Mouse (Mus musculus) kidney, adult 11 months (tissue): ENCODE measurements around the gene Hid1.
"Not testable (repeated sequence)": the region's sequence is repeated elsewhere in the genome, so short reads cannot be mapped to it uniquely, and the experiment has no call there.

Experiments
- DNase-seq: peaks from one replicate; pipeline ENCODE4 v3.0.0; 2022

The Hid1 gene

GRCm38 (mm10) chr11:115367395-115367944 is at the start of gene Hid1:
Hid1 (minus strand) TSS chr11:115367756.
- peak; percentile 81 for DNase-seq

DNA sequence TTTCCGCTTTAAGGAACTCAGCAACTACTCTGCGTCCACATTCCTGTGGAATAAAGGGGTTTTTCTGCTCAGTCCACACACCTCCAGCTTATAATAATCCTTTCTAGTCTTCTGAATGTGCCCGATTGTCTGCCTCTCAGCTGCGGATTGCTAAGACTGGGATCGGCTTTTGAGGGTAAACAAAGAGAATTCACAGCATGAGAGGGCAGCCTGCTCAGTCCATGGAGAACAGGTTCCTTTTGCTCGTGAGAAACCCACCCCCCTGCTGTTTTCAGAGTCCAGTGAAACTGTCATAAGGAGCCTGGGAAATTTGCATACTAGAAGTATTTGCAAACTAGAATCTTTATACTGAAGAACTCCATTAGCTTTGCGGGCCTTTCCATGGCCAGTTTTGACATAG is 42.0 kb upstream of the Hid1 start:
- no peak for DNase-seq

GRCm38 (mm10) chr11:115408266-115408920 is 40.8 kb upstream of the Hid1 start:
- DNase-seq: no peak

DNA sequence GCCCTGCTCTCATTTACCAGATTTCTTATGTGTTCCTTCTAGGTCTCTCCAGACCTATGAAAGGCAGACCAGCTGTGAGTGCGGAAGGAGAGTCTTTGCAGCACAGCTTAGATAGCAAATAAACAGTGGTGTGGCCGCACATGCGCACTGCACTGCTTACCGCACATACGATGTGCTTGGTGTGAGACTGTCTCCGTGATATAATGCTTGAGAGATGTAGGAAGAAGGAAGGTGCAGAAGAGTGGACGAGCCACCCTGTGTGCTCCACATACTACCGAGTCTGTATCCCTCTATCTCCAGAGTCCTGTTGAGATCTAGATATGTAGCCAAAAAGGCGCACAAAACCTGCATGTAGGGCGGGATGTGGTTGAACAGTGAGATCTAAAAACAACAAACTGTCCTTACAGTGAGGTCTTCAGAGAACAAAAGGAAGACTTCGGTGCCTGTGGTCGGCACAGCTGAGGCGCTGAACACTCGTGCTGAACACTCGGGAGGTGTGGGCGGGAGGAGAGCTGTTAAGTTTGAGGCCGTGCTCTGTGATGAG is 39.4 kb upstream of the Hid1 start:
- DNase-seq: no peak

- no peak for DNase-seq
Measured at GRCm38 (mm10) chr11:115405723-115406122, 38.2 kb upstream of the Hid1 start.

GRCm38 (mm10) chr11:115403338-115404124 is 36.0 kb upstream of the Hid1 start, which contains the start of gene Mrpl58:
Mrpl58 (plus strand) TSS chr11:115403752.
- peak; percentile 83 for DNase-seq

DNA sequence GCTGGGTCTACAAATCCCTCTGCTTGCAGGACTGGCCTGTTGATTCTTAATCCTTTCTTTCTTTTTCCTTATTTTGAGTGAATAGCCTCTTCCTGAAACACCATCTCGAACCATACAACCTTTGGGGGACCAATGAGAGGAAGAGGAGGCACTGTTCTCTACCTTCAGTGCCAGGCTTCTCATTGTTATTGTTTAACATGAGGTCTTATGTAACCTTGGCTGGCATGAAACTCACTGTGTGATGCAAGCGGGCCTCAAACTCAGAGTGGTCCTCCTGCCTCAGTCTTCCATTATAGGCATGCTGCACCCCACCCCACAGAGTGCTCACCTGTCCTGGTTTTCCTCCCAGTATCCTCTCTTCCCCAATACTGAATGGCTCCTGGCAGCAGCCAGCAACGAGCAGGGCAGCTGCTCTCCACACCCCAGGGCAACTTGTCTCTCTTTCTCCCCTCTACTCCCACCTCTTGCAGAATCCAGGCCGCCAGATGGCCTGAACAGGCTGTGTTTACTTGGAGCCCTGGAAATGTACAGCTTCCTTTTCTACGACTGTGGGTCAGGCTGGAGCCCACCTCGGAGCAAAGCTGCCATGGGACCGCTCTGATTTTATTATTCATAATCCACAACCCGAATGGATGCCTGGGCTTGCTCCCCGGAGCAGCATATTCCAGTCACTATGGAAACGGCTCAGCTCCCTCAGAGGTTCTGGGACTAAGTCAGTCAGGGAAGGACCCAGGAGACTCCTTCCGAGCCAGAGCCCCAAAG is 33.3 kb upstream of the Hid1 start:
- DNase-seq: no peak

DNA sequence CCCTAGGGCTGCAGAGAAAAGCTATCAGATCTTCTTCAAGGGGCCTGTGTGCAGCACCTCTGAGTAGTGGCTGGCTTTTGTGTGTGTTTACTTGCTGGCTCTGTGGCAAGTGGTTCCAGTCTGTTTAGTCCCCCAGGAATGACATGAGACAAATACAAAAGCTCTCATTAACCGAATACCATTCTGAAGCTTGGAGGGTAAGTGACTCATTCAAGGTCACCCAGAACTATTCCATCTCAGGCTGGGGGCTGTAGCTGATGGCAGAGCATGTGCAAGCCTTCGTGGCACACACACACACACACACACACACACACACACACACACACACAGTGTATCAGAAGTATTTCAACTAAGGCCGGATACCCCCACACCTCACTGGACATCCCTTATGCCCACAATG is 32.6 kb upstream of the Hid1 start:
- no peak for DNase-seq

GRCm38 (mm10) chr11:115398085-115398484 is 30.5 kb upstream of the Hid1 start:
- no peak for DNase-seq

- no peak for DNase-seq
Measured at GRCm38 (mm10) chr11:115393721-115394325, 26.3 kb upstream of the Hid1 start.

DNA sequence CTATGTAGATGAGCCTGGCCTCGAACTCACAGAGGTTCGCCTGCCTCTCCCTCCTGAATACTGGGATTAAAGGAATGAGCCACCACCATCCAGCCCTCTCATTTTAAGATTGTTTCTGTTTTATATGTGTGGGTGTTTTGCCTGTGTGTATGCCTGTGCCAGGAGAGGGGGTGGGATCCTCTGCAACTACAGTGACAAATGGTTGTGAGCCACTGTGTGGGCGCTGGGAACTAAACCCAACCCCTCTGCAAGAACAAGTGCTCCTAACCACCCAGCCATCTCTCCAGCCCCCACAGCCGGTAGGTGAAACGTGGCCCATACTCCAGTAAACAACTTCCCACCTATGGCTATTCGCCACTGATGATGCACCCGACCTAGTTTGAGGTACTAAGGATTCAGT is 23.8 kb upstream of the Hid1 start:
- no peak for DNase-seq

GRCm38 (mm10) chr11:115386859-115387258 is 19.3 kb upstream of the Hid1 start:
- not testable (repeated sequence) for DNase-seq

DNA sequence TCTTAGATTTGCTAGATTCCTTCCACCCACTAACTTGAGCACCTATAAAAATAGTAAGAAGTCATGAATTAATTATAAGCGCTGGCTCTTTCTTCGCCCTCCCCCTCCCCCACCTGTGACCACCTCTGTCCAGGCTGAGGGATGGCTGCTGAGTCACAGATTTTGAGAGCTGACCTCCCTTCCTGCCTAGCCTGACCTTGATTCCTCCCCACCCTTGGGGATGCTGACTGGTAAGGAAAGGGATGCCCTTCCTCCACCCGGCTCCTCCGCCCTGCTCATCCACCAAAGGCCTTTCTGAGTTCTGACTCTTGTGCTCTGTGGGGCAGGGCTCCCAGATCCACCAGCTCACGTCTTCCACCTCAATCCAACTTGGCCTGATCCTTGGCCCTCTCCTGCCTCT is 17.0 kb upstream of the Hid1 start:
- DNase-seq: no peak

DNA sequence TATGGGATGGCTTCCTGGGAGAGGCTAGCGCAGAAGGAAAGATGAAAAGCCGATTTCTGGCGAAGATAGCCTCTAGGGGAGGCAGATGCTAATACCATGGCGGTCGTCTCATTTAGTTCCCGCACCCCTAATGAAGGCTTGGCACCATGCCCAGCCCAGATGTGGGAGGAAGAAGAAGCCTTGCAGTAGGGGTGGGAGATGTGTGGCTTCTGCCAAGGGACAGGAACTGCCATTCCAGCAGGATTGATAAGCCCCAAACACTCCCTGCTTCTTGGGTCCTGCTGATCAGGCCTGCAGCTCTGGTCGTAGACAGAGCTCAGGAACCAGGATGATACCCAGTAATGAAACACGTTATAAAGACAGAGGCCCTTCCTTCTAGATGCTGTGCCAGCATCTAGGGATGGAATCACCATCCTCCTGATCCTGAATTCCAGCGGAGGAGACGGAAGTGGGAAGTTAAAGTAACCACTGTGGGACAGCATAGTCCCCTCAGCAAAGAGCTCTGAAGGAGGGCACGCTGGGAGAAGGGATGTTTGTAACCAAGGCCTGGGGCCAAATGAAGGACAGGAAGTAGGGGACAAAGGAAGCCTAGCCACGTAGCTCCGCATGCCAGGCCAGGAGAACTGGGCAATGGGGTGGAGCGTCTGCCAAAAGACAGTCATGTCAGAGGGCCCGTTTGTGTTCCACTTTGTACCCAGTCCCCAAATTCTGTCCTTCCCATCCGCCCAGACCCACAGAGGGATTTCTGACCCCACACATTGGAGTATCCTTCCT is 16.3 kb upstream of the Hid1 start:
- no peak for DNase-seq

DNA sequence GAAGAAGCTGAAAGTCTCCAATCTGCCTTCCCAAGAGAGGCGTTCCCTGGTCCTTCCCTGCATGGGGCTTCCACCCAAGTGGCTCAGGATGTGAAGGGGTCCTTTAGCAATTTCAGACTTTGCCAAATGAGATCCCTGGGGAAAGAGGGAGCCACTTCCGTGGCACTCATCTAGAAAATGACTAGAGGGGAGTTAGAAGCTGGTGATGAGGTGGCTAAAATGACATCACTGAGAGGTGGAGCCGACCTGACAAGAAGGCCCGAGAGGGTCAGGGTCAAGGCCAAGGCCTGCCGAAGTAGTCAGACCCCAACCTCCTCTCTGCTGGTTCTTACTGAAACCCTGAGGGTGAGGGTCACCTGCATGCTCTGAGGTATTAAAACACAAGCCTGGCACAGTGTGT is 15.3 kb upstream of the Hid1 start:
- DNase-seq: no peak

DNA sequence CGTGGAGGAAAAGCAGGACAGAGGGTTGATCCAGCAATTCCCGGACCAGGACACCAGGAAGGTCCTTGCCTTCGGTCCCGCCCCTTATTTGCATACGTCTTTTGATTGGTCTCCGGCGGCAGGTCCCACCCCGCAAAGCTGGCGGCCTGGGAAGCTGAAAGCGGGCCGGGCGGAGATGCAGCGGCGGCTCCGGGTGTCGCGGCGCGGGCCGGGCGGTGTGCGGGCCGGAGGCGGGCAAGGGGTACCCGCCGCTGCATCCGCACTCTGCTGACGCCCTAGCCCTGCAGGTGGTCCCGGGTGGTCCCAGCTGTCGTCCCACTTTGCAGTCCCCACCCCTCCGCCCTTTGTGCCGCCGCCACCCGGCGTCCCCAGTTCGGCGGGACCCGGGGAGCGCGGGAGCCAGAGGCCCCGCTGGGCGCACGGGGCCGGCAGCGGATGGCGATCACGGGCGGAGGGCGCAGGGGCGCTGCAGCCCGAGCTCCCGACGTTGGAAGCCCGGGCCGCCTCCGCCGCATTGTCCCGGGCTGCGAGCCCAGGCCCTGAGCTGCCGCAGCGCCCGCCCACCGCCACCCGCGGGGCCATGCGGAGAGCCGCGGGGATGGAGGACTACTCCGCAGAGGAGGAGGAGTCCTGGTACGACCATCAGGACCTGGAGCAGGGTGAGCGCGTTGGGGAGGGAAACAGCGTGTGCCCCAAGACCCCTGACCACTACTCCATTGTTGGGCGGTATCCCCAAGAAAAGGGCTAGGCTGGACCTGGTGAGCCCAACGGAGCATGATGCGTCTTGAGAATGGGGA is 14.4 kb upstream of the Hid1 start, which contains the start of gene Cdr2l:
Gene Cdr2l, plus strand, starts transcription at position 174 of the 797 bp plus-strand sequence.
- peak; percentile 90 for DNase-seq

DNA sequence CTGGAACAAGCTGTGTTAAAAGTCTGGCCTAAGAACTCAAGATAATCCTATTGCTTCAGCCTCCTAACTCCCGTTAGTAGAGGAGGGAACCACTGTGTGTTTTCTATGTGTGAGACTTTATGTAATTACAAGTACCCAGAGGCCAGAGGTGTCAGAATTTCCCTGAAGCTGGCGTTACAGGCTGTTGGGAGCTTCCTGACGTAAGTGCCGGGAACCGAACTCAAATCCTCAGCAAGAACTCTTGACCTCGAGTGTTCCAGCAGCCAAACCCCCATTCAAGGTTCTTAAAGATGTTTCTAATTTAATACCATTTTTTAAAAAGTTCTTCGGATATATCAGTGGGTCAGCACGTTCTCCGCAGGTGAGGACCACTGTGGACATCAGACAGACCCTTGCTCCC is 13.7 kb upstream of the Hid1 start:
- DNase-seq: no peak

GRCm38 (mm10) chr11:115377854-115378253 is 10.3 kb upstream of the Hid1 start:
- DNase-seq: no peak

GRCm38 (mm10) chr11:115377254-115377653 is 9.7 kb upstream of the Hid1 start:
- DNase-seq: no peak

DNA sequence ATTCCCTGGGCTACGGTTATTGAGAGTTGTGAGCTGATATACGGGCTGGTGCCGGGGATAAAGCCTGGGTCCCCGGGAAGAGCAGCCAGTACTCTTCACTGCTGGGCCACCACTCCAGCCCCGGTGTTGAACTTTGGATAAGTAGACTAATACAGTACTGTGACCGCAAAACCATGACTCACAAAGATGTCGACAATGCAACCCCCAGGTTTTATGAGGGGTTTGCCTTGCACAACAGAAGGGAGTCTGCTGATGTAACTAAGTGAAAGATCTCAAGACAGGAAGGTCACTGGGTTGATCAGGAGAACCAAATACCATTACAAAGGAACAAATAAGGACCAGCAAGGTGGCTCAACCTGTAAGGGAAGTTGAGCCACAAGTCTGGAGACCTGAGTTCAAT is 9.2 kb upstream of the Hid1 start:
- no peak for DNase-seq
